Mouse (Mus musculus) CH12.LX (cell line): ENCODE results near the gene Zfp541. TPM values are rescaled to one million over a fixed set of nuclear protein-coding genes. Genes with fewer than 3 reads are reported as not detected.
A peak's percentile ranks its signal among the peaks of the same experiment; 100 is the strongest.

Source experiments
- DNase-seq: peaks from one replicate; pipeline ENCODE4 v3.0.0-alpha.2; 2013; ENCODE audit errors: extremely low read depth
- H3K27ac ChIP-seq: 2 replicates; pipeline ENCODE4 v1.5.1; 2012; ENCODE audit warnings: low read depth, mild to moderate bottlenecking, control low read depth, moderate library complexity; ENCODE audit not compliant: insufficient read depth
- H3K27me3 ChIP-seq: replicated peaks from 2 replicates; pipeline ENCODE3; 2012; ENCODE audit warnings: inconsistent platforms
- H3K36me3 ChIP-seq, 2 experiments: replicated peaks in 1 of 2; 2 replicates each; pipeline versions ENCODE3 to v1.6.1; 2012; ENCODE audit warnings: inconsistent platforms in 1 of 2, low read length in 1 of 2, mild to moderate bottlenecking in 1 of 2, mixed read lengths in 1 of 2, moderate library complexity in 1 of 2; ENCODE audit not compliant: control insufficient read depth in 1 of 2, insufficient read depth in 1 of 2
- H3K4me1 ChIP-seq, 2 experiments: 2 replicates each; pipeline ENCODE4 v1.6.1; 2012; ENCODE audit warnings: inconsistent platforms in 1 of 2, moderate library complexity in 1 of 2; ENCODE audit not compliant: insufficient read depth in 2 of 2, control insufficient read depth in 1 of 2
- H3K4me2 ChIP-seq: 2 replicates; pipeline ENCODE4 v1.6.1; 2012; ENCODE audit warnings: low read depth, mild to moderate bottlenecking, control low read depth; ENCODE audit not compliant: poor library complexity, insufficient read depth, severe bottlenecking
- H3K4me3 ChIP-seq, 3 experiments: fragments of 150-350 bp in 1 of 3; sonication (generic) in 1 of 3; replicated peaks in 1 of 3; 2 replicates each; pipeline versions ENCODE3 to v1.5.1; 2011 to 2012; ENCODE audit warnings: low read depth in 2 of 3, low read length in 2 of 3, mild to moderate bottlenecking in 2 of 3, moderate library complexity in 2 of 3, control low read depth in 1 of 3, improper control_type of control experiment in 1 of 3, inconsistent platforms in 1 of 3, mixed read lengths in 1 of 3; ENCODE audit not compliant: poor library complexity in 1 of 3
- H3K79me2 ChIP-seq: replicated peaks from 2 replicates; pipeline ENCODE4 v1.6.1; 2012; ENCODE audit warnings: mild to moderate bottlenecking, moderate library complexity; ENCODE audit not compliant: control insufficient read depth, poor library complexity, insufficient read depth, severe bottlenecking; ENCODE audit errors: extremely low read depth
- H3K9ac ChIP-seq: 2 replicates; pipeline ENCODE4 v1.6.1; 2012; ENCODE audit warnings: low read depth, mild to moderate bottlenecking, control low read depth, moderate library complexity; ENCODE audit not compliant: insufficient read depth
- H3K9me3 ChIP-seq: replicated peaks from 2 replicates; pipeline ENCODE3; 2012; ENCODE audit warnings: low read length, inconsistent platforms, mixed read lengths
- BHLHE40 ChIP-seq: IDR thresholded peaks from 2 replicates; pipeline ENCODE4 v1.6.1; 2011; ENCODE audit warnings: mild to moderate bottlenecking, low read depth, low read length, improper control_type of control experiment
- CHD2 ChIP-seq: IDR thresholded peaks from 2 replicates; pipeline ENCODE4 v1.6.1; 2011; ENCODE audit warnings: low read length, improper control_type of control experiment
- CTCF ChIP-seq, 2 experiments: IDR thresholded peaks in 1 of 2; conservative IDR thresholded peaks in 1 of 2; 2 replicates each; pipeline ENCODE4 v1.5.1; 2011 to 2012; ENCODE audit warnings: low read depth in 2 of 2, low read length in 2 of 2, improper control_type of control experiment in 1 of 2, inconsistent platforms in 1 of 2, mild to moderate bottlenecking in 1 of 2, moderate library complexity in 1 of 2
- E2F4 ChIP-seq: IDR thresholded peaks from 2 replicates; pipeline ENCODE4 v1.6.1; 2011; ENCODE audit warnings: low read depth, low read length, improper control_type of control experiment; ENCODE audit not compliant: insufficient replicate concordance
- ETS1 ChIP-seq: conservative IDR thresholded peaks from 2 replicates; pipeline ENCODE4 v1.6.1; 2012; ENCODE audit warnings: low read depth, mild to moderate bottlenecking, inconsistent platforms, low read length, improper control_type of control experiment, moderate library complexity
- HCFC1 ChIP-seq: IDR thresholded peaks from 2 replicates; pipeline ENCODE4 v1.6.1; 2012; ENCODE audit warnings: low read depth, mild to moderate bottlenecking, inconsistent platforms, low read length, improper control_type of control experiment
- IRF4 ChIP-seq: IDR thresholded peaks from 2 replicates; pipeline ENCODE4 v1.6.1; 2014; ENCODE audit warnings: low read depth, mild to moderate bottlenecking, inconsistent platforms, low read length, improper control_type of control experiment
- JUN ChIP-seq: IDR thresholded peaks from 2 replicates; pipeline ENCODE4 v1.6.1; 2011; ENCODE audit warnings: low read depth, mild to moderate bottlenecking, low read length, improper control_type of control experiment, moderate library complexity; ENCODE audit not compliant: insufficient read depth
- JUND ChIP-seq: conservative IDR thresholded peaks from 2 replicates; pipeline ENCODE4 v1.6.1; 2011; ENCODE audit warnings: low read depth, low read length, improper control_type of control experiment
- KAT2A ChIP-seq: IDR thresholded peaks from 2 replicates; pipeline ENCODE4 v1.6.1; 2012; ENCODE audit warnings: low read length, improper control_type of control experiment, inconsistent platforms; ENCODE audit not compliant: insufficient replicate concordance
- MAFK ChIP-seq: IDR thresholded peaks from 2 replicates; pipeline ENCODE4 v1.6.1; 2011; ENCODE audit warnings: low read length, improper control_type of control experiment; ENCODE audit not compliant: insufficient replicate concordance
- MAX ChIP-seq: IDR thresholded peaks from 2 replicates; pipeline ENCODE4 v1.6.1; 2011; ENCODE audit warnings: low read length, improper control_type of control experiment
- MXI1 ChIP-seq: IDR thresholded peaks from 2 replicates; pipeline ENCODE4 v1.6.1; 2011; ENCODE audit warnings: mild to moderate bottlenecking, low read depth, low read length, improper control_type of control experiment
- MYC ChIP-seq: IDR thresholded peaks from 2 replicates; pipeline ENCODE4 v1.6.1; 2011; ENCODE audit warnings: low read depth, mild to moderate bottlenecking, improper control_type of control experiment, low read length
- NRF1 ChIP-seq: IDR thresholded peaks from 2 replicates; pipeline ENCODE4 v1.6.1; 2014; ENCODE audit warnings: low read depth, mild to moderate bottlenecking, inconsistent platforms, low read length, improper control_type of control experiment, moderate library complexity
- POLR2AphosphoS2 ChIP-seq: IDR thresholded peaks from 2 replicates; pipeline ENCODE4 v1.6.1; 2011; ENCODE audit warnings: low read depth, low read length, improper control_type of control experiment
- RCOR1 ChIP-seq: conservative IDR thresholded peaks from 2 replicates; pipeline ENCODE4 v1.6.1; 2012; ENCODE audit warnings: low read depth, mild to moderate bottlenecking, inconsistent platforms, low read length, improper control_type of control experiment
- SIN3A ChIP-seq: IDR thresholded peaks from 2 replicates; pipeline ENCODE4 v1.6.1; 2012; ENCODE audit warnings: low read length, improper control_type of control experiment, inconsistent platforms
- TBP ChIP-seq: conservative IDR thresholded peaks from 2 replicates; pipeline ENCODE4 v1.6.1; 2011; ENCODE audit warnings: low read depth, low read length, improper control_type of control experiment
- TCF12 ChIP-seq: IDR thresholded peaks from 2 replicates; pipeline ENCODE4 v1.6.1; 2014; ENCODE audit warnings: low read depth, mild to moderate bottlenecking, inconsistent platforms, low read length, improper control_type of control experiment
- UBTF ChIP-seq: IDR thresholded peaks from 2 replicates; pipeline ENCODE4 v1.6.1; 2012; ENCODE audit warnings: low read depth, mild to moderate bottlenecking, inconsistent platforms, low read length, improper control_type of control experiment, moderate library complexity
- USF2 ChIP-seq: conservative IDR thresholded peaks from 2 replicates; pipeline ENCODE4 v1.6.1; 2011; ENCODE audit warnings: low read depth, low read length, improper control_type of control experiment
- ZC3H11A ChIP-seq: IDR thresholded peaks from 2 replicates; pipeline ENCODE4 v1.6.1; 2012; ENCODE audit warnings: low read depth, mild to moderate bottlenecking, inconsistent platforms, low read length, improper control_type of control experiment
- ZKSCAN1 ChIP-seq: IDR thresholded peaks from 2 replicates; pipeline ENCODE4 v1.6.1; 2012; ENCODE audit warnings: low read depth, inconsistent platforms, low read length, improper control_type of control experiment, borderline replicate concordance
- dilution Hi-C: fragments of 300-500 bp; cut with MboI; formaldehyde crosslinking; loops from 2 replicates; pipeline ENCODE4 v1.14.3; 2020; ENCODE audit warnings: low sequenced_read_pairs; ENCODE audit not compliant: extremely low pct_unique_long_range_greater_than_20kb, extremely low pct_ligation_motif_present
- in situ Hi-C: fragments of 300-500 bp; cut with MboI; formaldehyde crosslinking; loops from 3 replicates; pipeline ENCODE4 v1.14.3; 2019; ENCODE audit warnings: low sequenced_read_pairs, low pct_ligation_motif_present, low pct_unique_long_range_greater_than_20kb, mixed read lengths
- polyA plus RNA-seq: library from polyadenylated mRNA; unstranded; fragments of >175 nt; gene quantifications from 2 replicates; pipeline ENCODE4 v1.2.1, GENCODE M21; 2012; ENCODE audit warnings: low read depth; ENCODE audit not compliant: insufficient read length
- total RNA-seq, 2 experiments: library from RNA; depleted of rRNA; stranded (reverse); fragments of 300-350 nt in 1 of 2; fragments of >200 nt in 1 of 2; gene quantifications; 2 replicates each; pipeline ENCODE4 v1.2.3; 2012 to 2014

Zfp541 gene
- total and polyA plus RNA-seq, 3 experiments, result 0.08 to 0.12 TPM; not detected in 1

- peak; percentile 74 to 89 for TF ChIP-seq CTCF (conservative IDR thresholded peaks at IDR 0.05 in 1 of 2, IDR thresholded peaks at IDR 0.05 in 1 of 2; ENCODE audit: low read depth in 2 of 2, low read length in 2 of 2)
- TF ChIP-seq RCOR1, result no peak
- peak; percentile 31; the same call in 1 of the 2 replicates for TF ChIP-seq IRF4
- peak; percentile 88; the same call in 1 of the 2 replicates for TF ChIP-seq KAT2A
- no peak for TF ChIP-seq E2F4
- no peak for TF ChIP-seq MYC
- no peak for TF ChIP-seq CHD2
- TF ChIP-seq TCF12, result peak; percentile 77
- TF ChIP-seq ZC3H11A, result no peak
- TF ChIP-seq JUND, result no peak
- TF ChIP-seq ZKSCAN1, result no peak
- no peak for TF ChIP-seq UBTF
- peak; percentile 74; the same call in 1 of the 2 replicates for TF ChIP-seq POLR2AphosphoS2
- TF ChIP-seq MXI1, result peak; percentile 23; the same call in 1 of the 2 replicates
Observed at GRCm38 (mm10) chr7:16119569-16120261, 58.1 kb downstream of the Zfp541 start, which contains the start of gene Kptn (continued).

- Histone ChIP-seq H3K4me1 (peaks cover 4 to 28% of the 10 kb centered on the region in 2 experiments; a peak in 3 of 4 replicates), H3K79me2 (no peaks in the 10 kb centered on the region), H3K4me3 (peak overlapping the region; percentile 46 to 72 (median 71)), H3K27ac (no peak overlapping the region), H3K9ac (peak overlapping the region; percentile 51), H3K9me3 (no peaks in the 10 kb centered on the region), H3K4me2 (peak overlapping the region; percentile 49), H3K27me3 (no peaks in the 10 kb centered on the region), H3K36me3 (peaks cover 28 to 60% of the 10 kb centered on the region in 2 experiments)
- in situ Hi-C loops, result no loop called here
- TF ChIP-seq CHD2 (no peak), BHLHE40 (no peak), HCFC1 (no peak), USF2 (no peak)
- dilution Hi-C loops, result no loop called here
- DNase-seq, result no peak
Observed at GRCm38 (mm10) chr7:16120262-16120600, 58.6 kb downstream of the Zfp541 start.

GRCm38 (mm10) chr7:16125829-16126228 is 64.2 kb downstream of the Zfp541 start:
- no peaks in the 10 kb centered on the region for H3K9me3 ChIP-seq
- H3K36me3 ChIP-seq, result peaks cover 8 to 67% of the 10 kb centered on the region in 2 experiments
- H3K27me3 ChIP-seq, result no peaks in the 10 kb centered on the region
- H3K4me3 ChIP-seq, result no peak overlapping the region
- H3K4me1 ChIP-seq, result peaks cover 3 to 22% of the 10 kb centered on the region in 2 experiments; a peak in 3 of 4 replicates
- in situ Hi-C loops (no loop called here), dilution Hi-C loops (no loop called here)
- no peak for TF ChIP-seq MAFK
- TF ChIP-seq ETS1, result no peak
- no peak for TF ChIP-seq SIN3A
- TF ChIP-seq UBTF, result no peak
- no peak for TF ChIP-seq TBP
- TF ChIP-seq NRF1, result no peak
- no peak for TF ChIP-seq POLR2AphosphoS2
- TF ChIP-seq TCF12, result no peak
- TF ChIP-seq MAX, result no peak
- TF ChIP-seq IRF4, result no peak
- no peak for TF ChIP-seq JUN
- no peaks in the 10 kb centered on the region for H3K79me2 ChIP-seq
- no peak for DNase-seq
- H3K27ac ChIP-seq, result no peak overlapping the region
- no peak overlapping the region for H3K9ac ChIP-seq
- H3K4me2 ChIP-seq, result no peak overlapping the region
